Mouse (Mus musculus): Measurements from ENCODE around the gene Mast4. TPM values are rescaled to one million over a fixed set of nuclear protein-coding genes. Genes with fewer than 3 reads are reported as not detected.

Mast4 gene
- total RNA-seq, 1 experiment from 2014 or later = 60.8 TPM

DNA sequence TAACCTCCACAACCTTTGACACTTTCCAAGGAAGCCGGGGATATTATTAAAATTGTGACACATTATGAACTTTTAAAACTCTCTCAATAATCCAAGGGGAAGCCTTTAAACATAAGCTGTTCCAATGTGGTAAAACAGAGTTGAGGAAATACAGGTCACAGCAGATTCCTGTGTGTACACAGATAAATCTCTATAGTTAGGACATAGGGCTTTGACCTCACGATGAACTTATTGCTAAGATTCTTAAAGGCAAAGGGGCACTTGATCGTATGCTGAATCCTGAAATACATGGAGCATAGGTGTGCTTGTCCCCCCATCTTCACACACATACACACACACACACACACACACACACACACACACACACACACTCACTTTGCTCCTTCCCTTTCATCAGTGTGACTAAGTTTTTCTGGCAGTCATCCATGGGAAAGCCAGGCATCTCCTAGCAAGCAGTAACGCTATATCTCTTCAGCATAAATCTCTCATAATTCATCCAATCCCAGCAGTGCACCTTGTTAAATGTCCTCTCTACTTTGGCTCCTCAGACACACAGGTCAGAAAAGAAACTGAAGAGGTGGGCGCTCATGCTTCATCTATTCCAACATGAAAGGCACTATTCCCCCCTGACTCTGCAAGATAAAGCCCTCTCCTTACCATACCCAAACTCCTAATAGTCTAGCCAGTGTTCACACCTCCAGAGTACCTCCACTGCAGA lies 477.3 kb downstream of the Mast4 start:
- DNase-seq = peak; percentile 70

DNA sequence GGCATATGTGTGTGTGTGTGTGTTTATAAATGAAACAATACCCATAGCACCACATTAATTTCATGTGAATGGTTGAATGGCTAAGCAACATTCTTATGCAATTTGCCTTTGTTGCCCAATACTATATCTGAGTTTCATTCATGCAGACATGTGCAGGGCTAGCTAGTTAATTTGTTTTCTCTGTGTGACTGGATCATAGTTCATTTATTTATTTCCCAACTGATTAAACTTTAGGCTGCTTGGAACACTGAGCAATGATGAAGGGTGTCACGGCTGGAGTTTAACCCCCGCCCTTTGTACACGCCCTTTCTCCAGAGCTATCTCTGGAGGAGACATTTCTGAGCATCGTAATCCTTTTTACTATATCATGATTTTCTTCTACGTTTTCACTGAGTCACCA lies 481.4 kb downstream of the Mast4 start:
- no peak for DNase-seq

DNA sequence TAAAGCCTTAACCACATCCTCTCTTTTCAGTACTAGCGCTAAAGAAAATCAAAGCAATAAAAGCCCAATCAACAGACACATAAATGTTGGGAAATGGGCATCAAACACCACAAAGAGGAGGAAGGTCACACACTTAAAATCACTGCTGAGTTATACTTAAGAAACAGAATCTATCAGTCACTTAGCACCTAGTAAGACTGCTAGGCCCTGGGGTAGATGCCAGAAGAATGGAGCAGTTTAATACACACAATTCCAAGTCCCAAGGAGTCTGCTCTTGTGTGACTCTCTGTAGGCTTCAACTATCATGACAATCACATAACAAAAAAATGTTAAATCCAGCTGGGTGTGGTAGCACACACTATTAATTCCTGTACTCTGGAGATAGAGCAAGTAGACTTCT lies 483.0 kb downstream of the Mast4 start:
- no peak for DNase-seq

DNA sequence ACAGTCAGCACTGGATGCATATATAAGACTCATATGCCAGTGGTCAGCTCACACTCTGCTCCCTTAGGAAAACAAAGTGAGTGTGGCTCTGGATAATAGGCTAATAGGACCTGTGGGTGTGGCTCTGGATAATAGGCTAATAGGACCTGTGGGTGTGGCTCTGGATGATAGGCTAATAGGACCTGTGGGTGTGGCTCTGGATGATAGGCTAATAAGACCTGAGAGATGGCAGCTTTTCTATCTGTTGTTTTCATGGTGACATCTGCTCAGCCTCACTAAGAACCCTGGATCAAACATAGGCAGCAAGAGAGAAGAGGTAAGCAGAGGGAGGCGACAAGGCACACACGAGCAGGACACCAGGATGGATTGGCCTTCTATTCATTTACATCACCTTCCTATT lies 483.7 kb downstream of the Mast4 start:
- DNase-seq = no peak

DNA sequence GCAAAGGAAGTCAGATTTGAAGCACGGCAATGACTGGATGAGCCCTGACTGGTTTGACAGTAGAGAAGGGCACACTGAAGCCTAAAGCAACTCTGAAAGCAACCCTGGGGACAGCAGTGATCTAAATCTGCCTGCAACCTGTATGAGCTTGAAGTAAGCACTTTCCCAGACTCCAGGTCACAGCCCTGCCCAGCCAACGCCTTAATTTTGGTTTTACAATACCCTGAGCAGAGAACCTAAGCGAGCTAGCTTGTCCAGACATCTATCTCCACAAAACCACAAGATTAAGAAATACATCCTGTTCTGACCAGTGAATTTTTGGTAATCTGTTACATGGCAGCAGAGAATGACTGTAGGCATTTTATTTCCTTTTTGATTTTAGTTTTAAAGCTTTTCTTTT lies 485.2 kb downstream of the Mast4 start:
- DNase-seq = no peak

DNA sequence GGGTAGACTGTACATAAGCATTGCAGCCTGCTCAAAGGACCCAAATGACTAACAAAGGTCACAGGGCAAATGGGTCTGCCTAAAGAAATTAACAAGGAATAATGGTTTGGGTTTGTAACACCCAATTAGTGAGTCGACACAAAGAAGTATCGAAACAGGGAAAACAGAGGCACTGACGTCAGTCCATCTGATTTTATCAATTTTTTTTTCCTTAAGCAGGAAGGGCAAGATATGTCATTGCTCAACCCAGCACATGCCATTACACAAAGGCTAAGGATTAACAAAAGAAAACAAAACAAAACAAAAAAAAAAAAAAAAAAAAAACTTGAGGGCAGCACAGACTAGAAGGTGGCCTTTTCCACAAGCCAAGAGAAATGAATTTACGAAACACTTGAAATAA lies 487.8 kb downstream of the Mast4 start:
- DNase-seq = no peak

DNA sequence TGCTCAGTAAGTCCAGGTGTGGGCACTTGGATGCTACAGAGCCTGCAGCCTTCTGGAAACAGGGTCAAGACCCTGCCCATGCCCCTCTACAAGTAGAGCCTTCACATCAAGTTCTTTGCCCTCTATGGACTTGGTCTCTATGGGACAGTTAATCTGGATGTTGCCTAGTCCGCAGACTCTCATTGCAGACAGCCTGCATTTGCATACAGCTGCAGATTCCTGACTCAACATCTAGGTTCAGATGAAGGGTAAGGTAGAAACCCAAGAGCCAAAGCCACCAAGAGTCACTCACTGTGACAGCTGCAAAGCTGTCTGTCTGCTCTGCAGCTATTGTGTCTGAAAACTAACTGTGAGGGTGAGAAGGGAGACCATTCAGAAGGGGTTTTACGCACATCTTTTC lies 491.6 kb downstream of the Mast4 start:
- no peak for DNase-seq

DNA sequence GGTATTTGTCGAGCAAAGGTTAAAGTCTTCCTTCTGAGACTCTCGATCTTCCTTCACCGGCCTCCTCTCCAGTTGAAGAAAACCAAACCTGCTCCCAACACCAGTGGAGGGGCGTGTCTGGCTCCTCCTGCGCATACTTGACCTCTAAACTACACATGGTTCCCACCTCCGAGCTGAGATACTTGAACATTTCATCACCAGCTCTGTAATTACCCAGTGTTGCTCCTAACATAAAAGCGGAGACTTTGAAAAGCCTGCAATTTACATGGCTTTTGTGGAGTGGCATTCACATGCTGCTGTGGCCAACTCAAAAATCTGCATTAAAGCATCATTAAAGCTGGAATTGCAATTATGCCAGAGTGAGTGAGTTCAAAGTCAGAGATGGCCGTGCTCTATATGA lies 492.1 kb downstream of the Mast4 start:
- no peak for DNase-seq

DNA sequence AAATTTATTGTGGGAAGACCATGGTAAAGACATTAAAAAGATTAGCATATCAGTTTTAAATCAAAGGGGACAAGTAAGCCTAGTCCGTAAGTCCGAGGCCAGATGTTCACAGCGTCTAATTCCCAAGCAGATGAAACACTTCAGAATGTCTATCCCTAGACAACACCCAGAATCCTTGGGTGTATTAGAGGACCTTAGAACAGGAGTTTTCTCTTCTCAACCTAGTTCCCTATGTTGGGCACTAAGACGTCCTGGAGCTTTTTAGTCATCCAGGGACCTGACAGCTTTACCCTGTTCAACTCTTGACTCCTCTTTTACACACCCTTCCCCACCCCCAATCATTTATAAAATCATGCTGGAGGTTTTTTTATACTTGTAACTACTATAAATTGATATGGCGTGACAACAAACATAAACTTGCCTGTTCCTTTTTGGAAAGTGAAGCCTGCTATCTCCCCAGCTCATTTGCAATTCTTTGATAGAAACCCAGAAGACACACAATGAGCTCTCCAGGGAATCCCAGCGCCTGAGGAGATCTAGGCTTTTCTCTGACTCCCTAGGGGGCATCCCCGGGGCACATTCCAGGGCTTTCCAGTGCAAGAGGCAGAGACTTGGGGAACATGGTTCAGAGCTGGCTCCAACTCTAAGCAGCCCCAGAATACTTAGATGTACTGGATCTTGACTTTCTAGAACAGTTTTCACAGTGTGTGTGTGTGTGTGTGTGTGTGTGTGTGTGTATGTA lies 494.4 kb downstream of the Mast4 start:
- peak; percentile 28 for DNase-seq

DNA sequence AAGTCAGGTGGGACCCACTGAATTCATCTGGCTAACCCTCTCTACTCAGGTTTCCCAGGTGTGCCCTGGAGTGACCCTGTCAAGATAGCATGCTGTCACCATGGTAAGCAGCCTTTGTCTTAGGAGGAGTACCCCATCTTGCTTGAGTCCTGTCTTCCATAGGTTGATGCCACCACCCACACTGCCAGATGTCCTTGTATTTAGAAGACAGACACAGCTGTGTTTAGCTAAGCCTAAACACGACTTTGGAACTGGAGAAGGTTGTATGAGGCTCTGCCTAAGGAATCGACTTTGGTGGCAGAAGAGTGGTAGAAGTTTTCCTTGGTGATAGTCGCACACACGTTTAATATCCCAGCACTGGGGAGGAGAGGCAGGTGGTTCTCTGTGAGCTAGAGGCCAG lies 496.9 kb downstream of the Mast4 start:
- no peak for DNase-seq

DNA sequence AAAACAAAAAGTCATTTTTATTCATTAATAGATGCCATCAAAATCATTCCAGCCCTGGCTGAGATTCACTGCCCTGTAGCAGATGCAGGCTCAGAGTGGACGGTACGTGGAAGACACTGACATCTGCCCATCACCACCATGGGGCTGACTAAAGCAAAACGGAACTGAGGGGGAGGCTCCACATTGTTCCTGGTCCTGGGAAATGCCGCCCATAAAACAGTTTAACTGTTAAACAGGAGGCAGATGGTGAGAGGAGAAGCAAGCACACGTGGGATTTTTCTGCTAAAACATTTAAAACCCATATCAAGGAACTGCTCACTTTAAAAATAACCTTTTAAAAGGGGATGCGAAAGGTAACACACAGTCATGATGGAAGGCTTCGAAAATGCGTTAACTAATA lies 499.0 kb downstream of the Mast4 start:
- no peak for DNase-seq

DNA sequence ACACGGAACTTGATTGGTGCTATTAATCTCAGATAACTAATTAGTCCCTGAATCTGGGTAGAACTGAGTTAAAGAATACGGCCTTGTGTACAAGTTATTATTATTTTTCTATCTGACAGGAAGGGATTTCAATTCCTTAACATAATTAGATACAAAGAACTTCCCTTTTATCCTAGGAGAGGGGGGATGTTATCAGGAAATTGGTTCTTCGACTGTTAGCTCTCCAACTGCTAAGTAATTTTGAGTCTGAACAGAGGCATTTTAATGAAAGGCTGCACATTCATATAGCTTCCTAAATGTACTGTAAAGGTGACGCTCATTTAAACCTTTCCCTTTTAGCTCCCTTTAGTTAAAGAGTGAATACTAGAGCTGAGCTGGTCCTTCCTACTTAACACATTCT lies 516.0 kb downstream of the Mast4 start:
- no peak for DNase-seq

DNA sequence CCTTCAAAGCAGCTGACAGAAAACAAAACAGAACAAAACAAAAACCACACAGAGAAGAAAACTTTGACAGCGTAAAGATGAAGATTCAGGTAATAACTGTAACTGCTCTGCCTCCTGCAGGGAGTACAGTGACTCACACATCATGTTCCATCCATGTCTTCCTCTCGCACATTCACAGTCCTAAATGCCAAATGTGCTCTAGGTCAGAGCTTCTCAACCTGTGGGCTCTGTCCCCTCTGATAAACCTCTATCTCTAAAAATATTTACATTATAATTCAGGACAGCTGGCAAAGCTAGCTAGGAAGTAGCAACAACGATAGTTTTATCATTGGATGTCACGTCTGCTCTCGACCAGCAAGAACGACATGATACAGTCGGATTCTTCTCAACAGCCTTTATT lies 517.6 kb downstream of the Mast4 start:
- DNase-seq = no peak

DNA sequence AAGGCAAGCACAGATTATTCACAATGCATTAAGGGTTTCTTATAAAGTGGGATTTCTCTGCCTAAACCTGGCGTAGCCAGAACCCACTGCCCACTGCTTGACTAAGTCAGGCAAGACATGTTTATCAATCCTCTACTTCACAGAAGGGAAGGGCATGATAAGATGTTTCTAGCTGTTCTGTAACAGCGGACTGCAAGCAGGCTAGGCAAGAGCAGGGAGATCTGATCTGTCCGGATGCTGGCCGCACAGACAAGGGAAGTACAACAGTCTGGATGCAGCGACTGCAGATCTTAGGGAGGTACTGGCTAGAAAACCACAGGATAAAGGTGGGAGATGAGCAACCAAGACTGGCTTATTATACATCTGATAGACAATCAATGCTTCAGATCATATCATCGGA lies 519.1 kb downstream of the Mast4 start:
- DNase-seq = no peak

DNA sequence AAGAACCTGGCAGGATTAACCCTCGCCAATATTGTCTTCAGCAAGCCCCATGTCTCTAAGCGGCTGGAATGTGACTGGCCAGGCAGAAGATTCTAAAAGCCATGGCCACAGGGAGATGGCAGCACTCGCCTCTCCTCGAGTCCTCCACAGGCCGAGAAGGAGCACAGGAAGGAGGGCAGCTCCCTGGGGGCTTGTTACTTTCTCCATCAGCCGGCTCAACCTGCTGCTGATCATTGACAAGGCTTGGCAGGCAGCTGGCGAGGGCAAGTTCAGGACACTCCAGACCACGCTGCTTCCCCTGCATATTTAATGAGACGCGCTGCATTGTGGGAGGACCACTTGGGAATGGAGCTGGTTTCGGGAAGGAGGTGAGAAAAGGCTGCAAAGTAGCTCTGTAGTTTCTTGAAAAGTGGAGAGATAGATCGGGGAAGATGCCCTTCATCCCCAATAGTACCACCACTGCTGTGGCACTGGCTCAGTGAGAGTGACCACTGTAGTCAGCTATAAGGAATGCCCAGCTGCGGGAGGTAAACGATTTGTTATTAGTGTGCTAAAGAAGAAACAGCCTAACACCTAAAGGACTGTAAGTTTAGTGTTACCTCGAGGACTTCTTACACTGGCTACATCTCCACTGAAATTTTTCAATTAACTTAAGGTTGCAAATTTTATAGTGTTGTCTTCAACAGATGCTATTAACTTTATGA lies 523.0 kb downstream of the Mast4 start:
- peak; percentile 64 for DNase-seq

DNA sequence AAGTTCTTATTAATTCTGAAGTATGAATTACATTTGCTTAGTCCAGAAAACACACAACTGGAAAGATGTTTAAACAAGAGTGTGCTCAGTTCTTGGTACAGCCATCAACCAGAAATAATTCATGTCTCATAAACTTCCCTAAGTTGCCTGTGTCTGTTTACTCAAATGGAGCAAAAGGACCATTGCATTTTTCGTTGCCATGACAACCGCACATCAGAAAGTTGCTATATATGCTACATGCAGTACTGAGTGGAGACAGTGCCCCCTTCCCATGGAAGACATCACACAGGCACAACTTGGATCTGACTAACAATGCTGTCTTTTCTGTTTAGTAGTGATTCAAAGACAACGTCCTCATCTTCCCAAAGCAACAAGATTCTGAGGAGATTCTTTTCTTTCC lies 527.6 kb downstream of the Mast4 start:
- DNase-seq = no peak

DNA sequence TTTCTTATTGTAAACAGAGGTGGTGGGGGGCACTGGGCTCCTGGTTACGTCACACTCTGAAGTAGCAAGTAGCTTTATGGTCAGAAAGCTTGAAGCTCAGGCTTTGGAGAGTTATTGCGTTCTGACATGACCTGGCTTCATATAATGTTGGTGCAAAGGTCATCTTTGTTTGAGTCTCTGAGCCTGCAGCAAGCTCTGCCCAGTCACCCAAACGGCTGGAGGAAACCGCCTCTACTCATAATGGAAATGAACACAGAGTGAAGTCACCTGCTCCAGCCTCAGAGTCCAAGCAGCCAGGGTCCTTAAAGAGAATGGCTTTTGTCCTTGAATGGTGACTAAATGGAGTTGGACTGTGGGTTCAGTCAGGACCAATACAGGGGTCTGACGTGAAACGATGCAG lies 529.1 kb downstream of the Mast4 start:
- no peak for DNase-seq

DNA sequence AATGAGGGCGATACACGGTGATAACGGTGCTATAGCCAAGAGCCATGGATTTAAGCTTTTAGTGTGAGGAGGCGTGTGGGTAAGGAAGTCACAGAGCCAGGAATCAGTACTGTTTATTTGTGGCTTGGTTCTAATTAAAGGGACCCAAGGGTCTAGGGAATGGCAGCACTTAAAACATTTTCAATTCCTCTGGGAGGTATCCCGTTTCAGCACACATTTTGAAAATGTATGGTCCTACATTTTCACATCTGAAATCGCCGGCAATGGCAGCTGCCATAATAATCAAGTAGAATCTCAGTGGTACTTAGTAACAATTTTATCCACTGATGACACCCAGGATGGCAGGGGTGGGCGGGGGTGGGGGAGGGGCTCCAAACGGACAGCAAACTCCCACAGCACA lies 531.1 kb downstream of the Mast4 start:
- no peak for DNase-seq

DNA sequence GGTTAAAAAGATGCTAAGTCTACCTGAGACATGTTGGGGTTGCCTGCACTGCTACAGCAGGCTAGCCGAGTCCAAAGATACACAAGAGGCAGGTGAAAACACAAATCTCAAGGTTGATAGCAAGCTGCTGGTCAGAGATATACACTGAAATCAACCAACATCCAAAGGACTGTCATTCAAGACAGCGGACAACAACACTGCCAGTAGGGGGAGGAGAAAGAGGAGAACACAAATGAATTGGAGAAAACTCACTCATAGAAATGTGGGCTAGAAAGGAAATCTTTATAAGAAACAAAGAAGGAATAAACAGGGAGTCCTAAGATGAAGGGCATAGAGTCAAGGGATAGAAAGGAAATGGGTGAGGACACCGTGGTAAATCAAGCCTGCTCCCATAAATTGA lies 542.1 kb downstream of the Mast4 start:
- DNase-seq = no peak

DNA sequence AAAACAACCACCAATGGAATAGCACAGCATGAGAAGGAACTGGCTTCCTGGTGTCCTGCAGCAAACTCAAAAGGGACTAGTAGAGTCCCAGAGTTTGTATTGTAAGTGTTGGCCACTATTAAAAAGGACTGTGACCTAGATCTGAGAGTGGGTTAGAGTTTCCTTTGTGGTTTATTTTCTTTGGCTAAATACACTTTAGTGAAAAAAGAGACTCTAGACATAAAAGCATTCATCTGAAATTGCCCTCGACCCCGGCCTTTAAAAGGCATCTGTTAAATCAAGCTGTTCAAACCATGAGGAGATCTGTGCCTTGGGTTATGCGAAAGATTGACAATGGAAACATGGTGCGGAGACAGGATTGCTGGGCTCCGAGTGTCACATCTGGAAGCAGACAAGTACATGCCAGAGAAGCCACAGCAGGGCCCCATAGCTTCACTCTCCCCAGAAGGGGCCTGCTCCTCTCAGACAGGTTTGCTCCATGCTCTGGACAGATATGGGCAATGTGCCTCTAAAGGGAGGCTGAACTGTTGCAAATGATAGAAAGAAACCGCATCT lies 543.6 kb downstream of the Mast4 start:
- DNase-seq = no peak

DNA sequence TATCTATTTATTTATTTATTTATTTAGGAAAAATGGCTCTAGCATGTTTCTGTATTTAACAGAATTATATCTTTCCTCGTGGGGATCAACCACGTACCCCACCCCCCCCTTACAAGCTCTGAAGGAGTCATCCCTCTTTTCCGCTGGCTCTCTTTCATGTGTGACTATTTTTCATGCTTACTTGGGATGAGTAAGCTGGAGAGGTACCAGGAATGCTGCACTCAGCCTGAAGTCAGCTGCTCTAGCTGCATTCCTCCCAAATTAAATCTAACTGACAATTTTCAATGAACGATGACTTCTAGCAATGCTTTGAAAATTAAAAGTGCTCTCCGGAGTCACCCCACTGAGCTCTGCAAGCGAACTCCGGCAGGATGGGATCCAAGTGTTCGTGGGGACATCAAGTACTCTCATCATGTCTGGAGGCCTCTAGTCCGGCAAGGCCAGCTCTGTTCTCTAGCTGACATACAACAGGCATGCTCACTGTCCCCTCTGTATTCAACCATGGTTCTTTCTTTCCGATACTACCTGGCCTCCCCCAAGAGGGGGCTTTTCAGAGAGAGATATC lies 547.5 kb downstream of the Mast4 start:
- peak; percentile 20 for DNase-seq

DNA sequence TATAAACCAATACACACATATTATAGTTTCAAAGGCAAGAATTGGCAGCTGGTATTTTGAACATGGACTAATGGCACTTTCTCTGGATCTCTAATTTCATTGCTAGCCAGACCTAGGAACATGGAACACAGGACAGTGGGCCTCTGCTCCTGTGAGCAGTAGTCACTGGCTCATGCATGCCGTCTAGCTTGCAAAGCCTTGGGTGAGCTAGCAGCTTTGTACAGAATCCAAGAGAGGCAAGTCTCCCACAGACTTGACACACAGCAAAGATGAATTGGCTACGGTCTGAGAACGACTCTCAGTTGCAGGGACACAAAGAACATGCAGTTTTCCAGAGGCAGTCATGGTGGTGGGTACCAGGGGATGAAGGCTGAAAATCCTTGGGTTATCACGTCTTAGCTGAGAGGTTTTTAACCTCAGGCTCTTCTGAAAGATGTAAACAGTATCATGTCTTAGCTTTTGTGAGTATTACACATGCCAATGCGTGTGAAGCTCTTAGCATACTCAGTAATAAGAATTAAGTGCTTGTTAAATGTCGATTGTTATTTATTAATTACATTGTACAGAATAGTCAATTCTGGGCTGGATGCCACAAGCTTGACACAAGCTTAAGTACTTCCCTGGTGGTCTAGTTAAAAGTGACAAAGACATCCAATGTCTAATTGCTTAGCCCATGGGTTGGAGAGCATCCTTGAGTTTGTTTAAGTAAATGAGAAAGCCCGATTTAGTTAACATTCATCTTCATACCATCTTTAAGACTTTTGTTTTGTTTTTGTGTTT lies 550.6 kb downstream of the Mast4 start:
- DNase-seq = no peak
